Mouse (Mus musculus): ENCODE measurements around the gene Ehbp1. TPM values are rescaled to one million over a fixed set of nuclear protein-coding genes. Genes with fewer than 3 reads are reported as not detected.

Ehbp1 gene
- polyA plus RNA-seq, 1 experiment from 2014 or later = 11.5 TPM

DNA sequence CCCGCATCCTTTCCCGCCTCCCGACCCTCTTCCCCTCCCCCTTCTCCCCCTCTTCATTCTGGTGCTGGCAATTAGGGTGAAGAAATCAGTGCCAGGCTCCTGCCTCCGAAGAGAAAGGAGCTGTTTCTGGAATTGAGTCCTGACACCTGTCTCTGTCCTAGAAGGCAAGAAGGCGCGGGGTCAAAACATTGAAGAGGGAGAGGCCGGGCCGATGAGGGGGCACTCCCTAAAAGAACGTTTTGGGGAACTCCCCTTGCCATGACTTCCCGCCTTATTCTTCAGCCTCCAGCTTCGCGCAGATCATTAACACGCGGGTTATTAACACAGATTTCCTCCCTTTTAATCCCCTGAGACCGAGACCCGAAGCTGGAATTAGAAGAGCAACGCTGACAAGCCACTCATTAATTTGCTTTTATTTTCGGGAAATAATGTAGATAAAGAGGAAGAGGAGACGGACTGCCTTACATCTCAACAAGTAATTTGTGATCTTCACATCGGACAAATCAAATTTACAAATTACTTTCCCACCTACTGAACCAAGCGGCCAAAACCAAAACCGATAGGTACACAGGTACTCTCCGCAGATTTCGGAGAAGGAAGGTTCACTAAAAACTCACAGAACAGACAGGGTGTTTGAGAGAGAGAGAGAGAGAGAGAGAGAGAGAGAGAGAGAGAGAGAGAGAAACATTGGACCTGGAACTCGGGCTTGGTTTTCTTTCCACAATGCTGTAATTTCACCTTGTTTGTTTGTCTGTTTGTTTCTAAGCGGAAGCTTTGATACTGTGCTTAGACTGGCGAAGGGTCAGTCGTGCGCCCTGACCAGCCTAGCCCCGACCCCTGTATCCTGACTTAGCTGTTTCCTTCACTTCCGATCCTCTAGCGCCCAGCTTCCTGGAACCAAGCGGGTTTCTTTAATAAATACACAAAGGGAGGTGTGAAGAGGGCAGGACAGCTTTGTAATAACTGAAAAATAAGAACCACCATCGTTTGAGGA is 347.4 kb downstream of the Ehbp1 start:
- Histone ChIP-seq H3K27me3 (ENCODE audit: insufficient read depth, low read length) (peaks cover 86% of the 10 kb centered on the region), H3K27ac (ENCODE audit: low read depth) (no peak overlapping the region), H3K36me3 (ENCODE audit: insufficient read depth) (no peaks in the 10 kb centered on the region), H3K9ac (no peak overlapping the region), H3K4me2 (no peak overlapping the region), H3K4me1 (ENCODE audit: insufficient read depth) (no peaks in the 10 kb centered on the region), H3K9me3 (ENCODE audit: low read depth, low read length) (no peaks in the 10 kb centered on the region), H3K4me3 (ENCODE audit: low read depth, low read length) (no peak overlapping the region)
- no peak for ATAC-seq (ENCODE audit: insufficient read depth)
- no peak for TF ChIP-seq CTCF (IDR thresholded peaks at IDR 0.05; ENCODE audit: low read depth)
- WGBS = 3% methylated on average over 34 of the region's 34 CpGs
- DNase-seq = peak; percentile 24

DNA sequence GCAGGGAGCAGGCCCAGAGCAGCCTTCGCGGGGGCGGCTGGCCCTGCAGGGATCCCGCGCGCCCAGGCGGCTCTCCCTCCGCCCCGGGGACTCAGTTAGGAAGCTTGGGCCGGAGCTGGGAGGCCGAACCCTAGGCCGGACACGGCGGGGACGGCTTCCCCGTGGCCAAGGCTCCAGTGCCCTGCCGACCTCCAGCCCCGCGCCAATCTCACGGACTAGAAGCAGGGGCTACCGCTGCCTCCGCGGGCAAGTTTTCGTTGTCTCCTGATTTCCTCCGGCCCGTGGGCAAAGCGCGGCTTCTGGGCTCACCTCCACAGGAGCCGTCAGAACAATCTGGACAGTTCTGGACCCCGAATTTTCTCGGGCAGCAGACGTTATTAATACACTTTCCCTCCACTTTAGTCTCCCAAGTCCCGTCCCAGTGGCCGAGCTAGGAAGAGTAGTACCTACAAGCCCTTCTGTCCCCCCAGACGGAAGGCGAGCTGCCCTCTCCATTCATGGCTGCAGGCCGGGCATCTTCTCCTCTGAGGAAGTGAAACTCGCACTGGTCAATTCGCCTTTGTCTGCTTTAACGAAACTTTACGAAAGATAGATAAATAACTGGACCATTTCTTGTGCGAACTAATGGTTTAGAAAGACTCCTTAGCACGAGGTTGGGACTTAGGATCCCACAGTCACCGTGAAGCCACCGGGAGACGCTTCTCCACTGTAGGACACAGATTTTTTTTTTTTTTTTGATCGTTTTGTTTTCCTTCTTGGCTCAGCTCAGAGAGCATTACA is 348.3 kb downstream of the Ehbp1 start:
- DNase-seq = peak; percentile 49
- no peak for TF ChIP-seq CTCF (IDR thresholded peaks at IDR 0.05; ENCODE audit: low read depth)
- Histone ChIP-seq H3K4me3 (ENCODE audit: low read depth, low read length) (peak overlapping the region; percentile 14; the same call in 1 of the 2 replicates), H3K36me3 (ENCODE audit: insufficient read depth) (no peaks in the 10 kb centered on the region), H3K9me3 (ENCODE audit: low read depth, low read length) (no peaks in the 10 kb centered on the region), H3K4me1 (ENCODE audit: insufficient read depth) (no peaks in the 10 kb centered on the region), H3K4me2 (0 out of 2 replicates have a peak overlapping the region, but pooled peaks have one; percentile 20), H3K9ac (no peak overlapping the region), H3K27ac (ENCODE audit: low read depth) (no peak overlapping the region), H3K27me3 (ENCODE audit: insufficient read depth, low read length) (peaks cover 84% of the 10 kb centered on the region)
- WGBS = 2% methylated on average over 47 of the region's 47 CpGs
- ATAC-seq (ENCODE audit: insufficient read depth) = 0 out of 2 replicates have a peak, but pooled peaks have one; percentile 13

- H3K27me3 ChIP-seq (ENCODE audit: insufficient read depth, low read length) = peaks cover 83% of the 10 kb centered on the region
- H3K4me3 ChIP-seq (ENCODE audit: low read depth, low read length) = peak overlapping the region; percentile 14
These were observed 349.1 kb downstream of the Ehbp1 start for GRCm38 (mm10) chr11:21992761-21993596.

DNA sequence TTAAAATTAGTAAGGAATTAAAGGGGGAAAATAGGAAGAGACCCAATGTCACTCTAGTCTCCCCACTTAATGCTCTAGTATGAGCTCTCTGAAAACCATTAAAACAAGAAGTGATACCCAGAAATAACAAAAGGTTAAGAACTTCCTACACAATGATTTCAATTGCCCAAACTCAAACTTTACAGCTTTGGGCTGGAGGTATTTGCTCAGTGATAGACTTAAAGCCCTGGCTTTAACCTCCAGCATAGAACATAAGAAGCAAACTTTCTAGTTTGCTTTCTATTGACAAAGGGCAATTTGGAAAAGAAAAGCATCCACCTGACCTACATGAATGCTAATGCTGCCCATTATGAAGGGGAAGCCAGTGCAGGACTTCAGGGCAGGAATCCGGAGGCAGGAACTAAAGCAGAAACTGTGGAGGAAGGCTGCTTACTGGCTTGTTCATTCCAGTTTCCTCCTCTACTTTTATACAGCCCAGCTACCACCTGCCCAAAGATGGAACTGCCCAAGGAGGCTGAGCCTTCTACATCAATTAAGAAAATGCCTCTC is 353.6 kb downstream of the Ehbp1 start:
- DNase-seq = no peak
- 94% methylated on average over 1 of the region's 1 CpGs for WGBS
- H3K27me3 ChIP-seq (ENCODE audit: insufficient read depth, low read length) = peaks cover 63% of the 10 kb centered on the region

More at GRCm38 (mm10) chr11:21992761-21993596, 349.1 kb downstream of the Ehbp1 start:
- no peaks in the 10 kb centered on the region for H3K4me1 ChIP-seq (ENCODE audit: insufficient read depth)
- no peaks in the 10 kb centered on the region for H3K36me3 ChIP-seq (ENCODE audit: insufficient read depth)
- no peak for TF ChIP-seq CTCF (IDR thresholded peaks at IDR 0.05; ENCODE audit: low read depth)
- H3K9me3 ChIP-seq (ENCODE audit: low read depth, low read length) = no peaks in the 10 kb centered on the region
- DNase-seq (no peak), ATAC-seq (ENCODE audit: insufficient read depth) (no peak)
- no peak overlapping the region for H3K9ac ChIP-seq
- H3K27ac ChIP-seq (ENCODE audit: low read depth) = no peak overlapping the region
- H3K4me2 ChIP-seq = 0 out of 2 replicates have a peak overlapping the region, but pooled peaks have one; percentile 20
- 2% methylated on average over 95 of the region's 96 CpGs for WGBS

DNA sequence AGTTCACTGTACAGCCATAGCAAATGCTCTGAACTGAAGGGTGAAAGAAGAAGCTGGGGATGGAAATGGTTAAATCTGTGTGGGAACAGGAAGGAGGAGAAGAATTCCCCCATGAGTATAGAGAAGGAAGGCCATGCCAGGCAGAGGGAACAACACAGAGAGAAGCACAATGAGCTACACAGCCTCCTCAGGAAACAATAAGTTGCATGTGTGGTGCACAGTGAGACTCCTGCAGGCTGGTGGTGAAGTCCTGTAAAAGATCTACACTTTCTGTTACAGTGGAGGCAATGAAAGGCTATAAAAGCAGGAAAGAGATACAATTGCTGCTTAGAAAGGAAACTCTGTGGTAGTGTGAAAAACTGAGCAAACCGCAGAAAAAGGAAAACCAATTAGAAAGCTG is 357.0 kb downstream of the Ehbp1 start:
- Histone ChIP-seq H3K27ac (ENCODE audit: low read depth) (no peak overlapping the region), H3K4me1 (ENCODE audit: insufficient read depth) (no peaks in the 10 kb centered on the region), H3K36me3 (ENCODE audit: insufficient read depth) (no peaks in the 10 kb centered on the region), H3K27me3 (ENCODE audit: insufficient read depth, low read length) (peaks cover 37% of the 10 kb centered on the region), H3K4me3 (ENCODE audit: low read depth, low read length) (no peak overlapping the region), H3K9me3 (ENCODE audit: low read depth, low read length) (no peaks in the 10 kb centered on the region), H3K9ac (no peak overlapping the region), H3K4me2 (no peak overlapping the region)
- ATAC-seq (ENCODE audit: insufficient read depth) (no peak), DNase-seq (no peak)
- no peak for TF ChIP-seq CTCF (IDR thresholded peaks at IDR 0.05; ENCODE audit: low read depth)
- 65% methylated on average over 1 of the region's 1 CpGs for WGBS

More for the DNA sequence above, 353.6 kb downstream of the Ehbp1 start:
- TF ChIP-seq CTCF (IDR thresholded peaks at IDR 0.05; ENCODE audit: low read depth) = no peak
- no peak overlapping the region for H3K4me3 ChIP-seq (ENCODE audit: low read depth, low read length)
- H3K27ac ChIP-seq (ENCODE audit: low read depth) = no peak overlapping the region
- ATAC-seq (ENCODE audit: insufficient read depth) = no peak
- H3K9me3 ChIP-seq (ENCODE audit: low read depth, low read length) = no peaks in the 10 kb centered on the region
- no peak overlapping the region for H3K4me2 ChIP-seq
- H3K9ac ChIP-seq = no peak overlapping the region
- no peaks in the 10 kb centered on the region for H3K4me1 ChIP-seq (ENCODE audit: insufficient read depth)
- no peaks in the 10 kb centered on the region for H3K36me3 ChIP-seq (ENCODE audit: insufficient read depth)

DNA sequence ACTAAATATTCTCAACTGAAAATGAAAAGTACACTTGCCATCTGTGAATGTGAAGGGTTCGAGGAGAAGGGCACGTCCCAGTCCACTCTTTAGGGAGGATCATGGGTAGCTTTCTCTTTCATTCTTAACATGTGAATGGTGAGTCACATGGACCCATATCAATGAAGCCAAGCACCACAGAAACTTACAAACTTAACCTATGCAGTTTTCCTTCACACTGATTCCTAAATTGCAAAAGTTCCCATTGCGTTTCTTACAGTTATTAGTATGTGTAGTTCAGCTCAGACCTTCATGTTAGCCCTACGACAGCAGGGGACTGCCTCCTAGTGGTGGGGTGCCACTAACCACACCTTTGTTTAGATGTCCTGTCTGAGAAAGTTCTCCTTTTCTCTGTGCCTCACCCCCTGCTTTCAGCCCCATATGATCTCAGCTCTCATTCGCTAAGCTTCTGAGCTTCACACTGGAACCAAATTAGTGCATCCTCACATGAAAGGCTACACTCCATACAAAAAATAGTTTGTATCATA is 368.0 kb downstream of the Ehbp1 start:
- no peak for ATAC-seq (ENCODE audit: insufficient read depth)
- no peak overlapping the region for H3K27ac ChIP-seq (ENCODE audit: low read depth)
- no peaks in the 10 kb centered on the region for H3K9me3 ChIP-seq (ENCODE audit: low read depth, low read length)
- no peaks in the 10 kb centered on the region for H3K4me1 ChIP-seq (ENCODE audit: insufficient read depth)
- WGBS = 67% methylated on average over 5 of the region's 5 CpGs
- no peaks in the 10 kb centered on the region for H3K36me3 ChIP-seq (ENCODE audit: insufficient read depth)
- no peak for DNase-seq
- H3K4me2 ChIP-seq = no peak overlapping the region
- H3K27me3 ChIP-seq (ENCODE audit: insufficient read depth, low read length) = no peaks in the 10 kb centered on the region
- H3K9ac ChIP-seq = no peak overlapping the region
- TF ChIP-seq CTCF (IDR thresholded peaks at IDR 0.05; ENCODE audit: low read depth) = peak; percentile 28; the same call in 1 of the 2 replicates
- no peak overlapping the region for H3K4me3 ChIP-seq (ENCODE audit: low read depth, low read length)

Measured in lung, embryonic 14.5 days (tissue).